Comparison of ENCODE assay signal across 30 mouse cellular contexts in genomic region chr6:96459041-96459440, GRCm38 (mm10).
DNase-seq lines count a peak whose midpoint lies in the region; ATAC-seq and TF ChIP-seq lines count a peak whose summit lies in the region.
"Had no signal": no experiment of that assay in that cellular context is flagged by ENCODE, and none has a peak within 500 bp of the region (broad histone marks: within the 10 kb centered on the region; RNA-seq: fewer than 3 reads in every experiment).

No protein-coding gene starts in this region.

- H3K27me3 ChIP-seq in midbrain, embryonic 11.5 days (ENCODE audit: control insufficient read depth, insufficient read depth, low read length) = no peaks in the 10 kb centered on the region
- no peaks in the 10 kb centered on the region for H3K27me3 ChIP-seq in midbrain, postnatal 0 days (ENCODE audit: insufficient read depth, low read length)
- H3K27me3 ChIP-seq: CH12.LX; embryonic facial prominence, embryonic 13.5 days; forebrain, embryonic 13.5 days; heart, embryonic 12.5 days; heart, embryonic 15.5 days; hindbrain, embryonic 13.5 days; intestine, embryonic 15.5 days; Patski had no signal

- no peak for ATAC-seq in midbrain, embryonic 11.5 days (ENCODE audit: low FRiP score)
- ATAC-seq in midbrain, postnatal 0 days (ENCODE audit: low FRiP score) = no peak
- ATAC-seq: forebrain, embryonic 13.5 days; forebrain, embryonic 16.5 days; hindbrain, embryonic 16.5 days; Patski had no signal

- H3K36me3 ChIP-seq in midbrain, embryonic 11.5 days (ENCODE audit: control insufficient read depth, insufficient read depth, low read length) = no peaks in the 10 kb centered on the region
- H3K36me3 ChIP-seq in midbrain, postnatal 0 days (ENCODE audit: insufficient read depth, low read length) = no peaks in the 10 kb centered on the region
- H3K36me3 ChIP-seq: embryonic facial prominence, embryonic 13.5 days; forebrain, embryonic 10.5 days; G1E; heart, embryonic 12.5 days; heart, embryonic 15.5 days; hindbrain, embryonic 10.5 days; hindbrain, embryonic 13.5 days; intestine, embryonic 15.5 days had no signal

- H3K4me2 ChIP-seq in midbrain, embryonic 11.5 days = no peak overlapping the region
- no peak overlapping the region for H3K4me2 ChIP-seq in midbrain, postnatal 0 days (ENCODE audit: low read depth, low read length, poor library complexity, severe bottlenecking)
- H3K4me2 ChIP-seq: embryonic facial prominence, embryonic 13.5 days; forebrain, embryonic 13.5 days; heart, embryonic 12.5 days; heart, embryonic 15.5 days; hindbrain, embryonic 13.5 days; intestine, embryonic 15.5 days had no signal

- 73% methylated on average over 4 of the region's 4 CpGs for WGBS in midbrain, embryonic 11.5 days
- 73% methylated on average over 4 of the region's 4 CpGs for WGBS in midbrain, postnatal 0 days

- no peak for TF ChIP-seq CTCF in midbrain, postnatal 0 days (IDR thresholded peaks at IDR 0.05)

- H3K4me1 ChIP-seq in midbrain, embryonic 11.5 days (ENCODE audit: control insufficient read depth, insufficient read depth, low read length) = 0 out of 2 replicates have a peak, but pooled peaks cover 2% of the 10 kb centered on the region
- no peaks in the 10 kb centered on the region for H3K4me1 ChIP-seq in midbrain, postnatal 0 days (ENCODE audit: insufficient read depth, low read length)
- H3K4me1 ChIP-seq: embryonic facial prominence, embryonic 13.5 days; forebrain, embryonic 13.5 days; hindbrain, embryonic 13.5 days; intestine, embryonic 15.5 days had no signal

- no peak overlapping the region for H3K9ac ChIP-seq in midbrain, embryonic 11.5 days (ENCODE audit: low read length)
- no peak overlapping the region for H3K9ac ChIP-seq in midbrain, postnatal 0 days (replicated peaks; ENCODE audit: low read length, poor library complexity, severe bottlenecking)
- H3K9ac ChIP-seq: embryonic facial prominence, embryonic 13.5 days; forebrain, embryonic 13.5 days; heart, embryonic 12.5 days; heart, embryonic 15.5 days; hindbrain, embryonic 13.5 days; intestine, embryonic 15.5 days had no signal

- DNase-seq in midbrain, embryonic 11.5 days (ENCODE audit: low spot score, missing footprints) = peak; percentile 69
- no peak for DNase-seq in midbrain, postnatal 0 days (ENCODE audit: low spot score)
- DNase-seq in ES-CJ7 (ENCODE audit: low read depth, low spot score) = peak; percentile 71
- peak; percentile 24 for DNase-seq in WW6 (ENCODE audit: low read depth, low spot score)
- no peak for DNase-seq in right cerebral cortex, postnatal 4 days
- DNase-seq in heart, adult 18-20 months = no peak
- DNase-seq in right cerebral cortex, postnatal 14 days = no peak
- DNase-seq: adrenal gland, postnatal 14 days; B cell, adult 2 months; cerebellum, adult 11 months; cerebellum, adult 2 months; cerebellum, adult 9-11 months; cerebellum, postnatal 25 days; gastrocnemius, postnatal 10 days; gastrocnemius, postnatal 36 days; heart, postnatal 10 days; heart, postnatal 36 days had no signal

- H3K4me3 ChIP-seq in midbrain, embryonic 11.5 days (ENCODE audit: low read depth, low read length) = no peak overlapping the region
- no peak overlapping the region for H3K4me3 ChIP-seq in midbrain, postnatal 0 days (ENCODE audit: low read depth, low read length)
- H3K4me3 ChIP-seq: embryonic facial prominence, embryonic 13.5 days; forebrain, embryonic 10.5 days; forebrain, embryonic 13.5 days; heart, embryonic 12.5 days; heart, embryonic 15.5 days; hindbrain, embryonic 10.5 days; hindbrain, embryonic 13.5 days; intestine, embryonic 15.5 days had no signal

- no peak overlapping the region for H3K27ac ChIP-seq in midbrain, embryonic 11.5 days (ENCODE audit: low read depth, low read length)
- H3K27ac ChIP-seq in midbrain, postnatal 0 days (ENCODE audit: low read depth, low read length) = no peak overlapping the region
- H3K27ac ChIP-seq: embryonic facial prominence, embryonic 13.5 days; forebrain, embryonic 10.5 days; forebrain, embryonic 13.5 days; heart, embryonic 15.5 days; hindbrain, embryonic 10.5 days; hindbrain, embryonic 13.5 days; intestine, embryonic 15.5 days had no signal

- H3K9me3 ChIP-seq in midbrain, embryonic 11.5 days (ENCODE audit: control insufficient read depth, low read length) = no peaks in the 10 kb centered on the region
- no peaks in the 10 kb centered on the region for H3K9me3 ChIP-seq in midbrain, postnatal 0 days (ENCODE audit: low read length)
- H3K9me3 ChIP-seq: embryonic facial prominence, embryonic 13.5 days; forebrain, embryonic 10.5 days; forebrain, embryonic 13.5 days; heart, embryonic 12.5 days; heart, embryonic 15.5 days; hindbrain, embryonic 10.5 days; hindbrain, embryonic 13.5 days; intestine, embryonic 15.5 days had no signal

Comparison
In these comparisons a context has a peak if more than half of its experiments do, and no peak if none do; other contexts are left out.
1. DNase-seq: peak in midbrain, embryonic 11.5 days (single experiment), ES-CJ7 (single experiment) and WW6 (single experiment); none in midbrain, postnatal 0 days (single experiment), right cerebral cortex, postnatal 4 days (single experiment), heart, adult 18-20 months (0 of 2) and right cerebral cortex, postnatal 14 days (single experiment).